Mouse (Mus musculus) layer of hippocampus, adult 2 months (tissue): ENCODE results near the gene Tgfbr3l. TPM values are rescaled to one million over a fixed set of nuclear protein-coding genes. Genes with fewer than 3 reads are reported as not detected.

Source experiments
- DNase-seq, 2 experiments: peaks; one replicate each; pipeline ENCODE4 v3.0.0; 2022; ENCODE audit warnings: low spot score in 2 of 2
- H3K27ac ChIP-seq: fragments of 200-600 bp; 2 replicates; pipeline ENCODE4 v1.8.1; 2022
- H3K4me3 ChIP-seq: fragments of 200-600 bp; 2 replicates; pipeline ENCODE4 v1.8.1; 2022; ENCODE audit warnings: mild to moderate bottlenecking
- CTCF ChIP-seq: fragments of 200-600 bp; conservative IDR thresholded peaks from 2 replicates; pipeline ENCODE4 v1.8.1; 2022; ENCODE audit warnings: antibody characterized with exemption, mild to moderate bottlenecking, moderate library complexity
- total RNA-seq, 2 experiments: library from RNA; stranded (reverse); gene quantifications; 2 replicates each; pipeline ENCODE4 v1.2.3; 2021

Tgfbr3l gene
- total RNA-seq, 2 experiments from 2014 or later, result 18.0 to 20.3 TPM

- peak within 1 kb of the TSS; percentile 97 for H3K27ac ChIP-seq
- peak within 1 kb of the TSS; percentile 84 for H3K4me3 ChIP-seq
- TF ChIP-seq CTCF, result no peak
- peak; percentile 94 to 96 for DNase-seq
Observed at GRCm38 (mm10) chr8:4259125-4259804, 11.3 kb downstream of the Tgfbr3l start, which contains the start of gene Ctxn1. Ctxn1 (minus strand) TSS chr8:4259274.

- H3K27ac ChIP-seq, result peak overlapping the region; percentile 97
- H3K4me3 ChIP-seq, result no peak overlapping the region
- TF ChIP-seq CTCF, result no peak
- DNase-seq, result no peak
Observed at GRCm38 (mm10) chr8:4259805-4260170, 11.8 kb downstream of the Tgfbr3l start.

- no peak for DNase-seq
- Histone ChIP-seq H3K4me3 (no peak overlapping the region), H3K27ac (peak overlapping the region; percentile 39; the same call in 1 of the 2 replicates)
- no peak for TF ChIP-seq CTCF
Observed at GRCm38 (mm10) chr8:4263105-4263791, 15.2 kb downstream of the Tgfbr3l start.

DNA sequence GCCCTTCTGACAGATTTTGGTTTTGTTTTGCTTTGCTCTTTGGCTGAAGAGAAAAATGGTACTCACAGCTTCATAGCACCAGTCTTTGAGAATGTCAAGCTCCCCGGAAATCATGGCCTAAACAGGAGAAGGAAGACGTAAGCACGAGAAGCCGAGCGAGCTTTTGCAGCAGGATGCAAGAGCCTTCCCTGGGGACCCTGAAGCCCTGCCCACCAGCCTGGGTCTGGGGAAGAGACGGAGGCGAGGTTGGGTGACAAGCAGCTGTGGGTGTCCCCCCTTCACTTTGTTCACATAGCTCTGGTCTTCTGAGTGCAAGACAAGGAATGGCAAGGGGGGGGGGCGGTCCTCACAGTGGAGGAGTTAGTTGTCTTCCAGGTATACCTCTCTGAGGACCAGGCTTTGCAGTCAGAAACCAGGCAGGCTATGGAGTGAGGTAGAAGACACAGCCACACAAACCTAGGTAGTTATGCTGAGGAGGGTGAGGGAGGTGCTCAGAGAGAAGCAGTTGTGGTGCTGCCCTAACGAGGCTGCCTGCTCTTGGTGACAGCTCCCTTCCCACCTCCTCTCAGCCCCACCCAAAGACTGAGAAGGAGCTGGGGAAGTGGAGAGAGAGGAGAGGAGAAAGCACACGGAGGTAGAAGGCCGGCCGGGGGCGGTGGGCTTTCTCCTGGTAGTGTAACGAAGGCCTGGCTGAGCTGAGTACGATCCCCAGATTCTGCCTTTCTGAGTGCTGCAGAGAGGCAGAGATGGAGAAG is 17.3 kb downstream of the Tgfbr3l start:
- no peak for TF ChIP-seq CTCF
- Histone ChIP-seq H3K4me3 (no peak overlapping the region), H3K27ac (no peak overlapping the region)
- no peak for DNase-seq

DNA sequence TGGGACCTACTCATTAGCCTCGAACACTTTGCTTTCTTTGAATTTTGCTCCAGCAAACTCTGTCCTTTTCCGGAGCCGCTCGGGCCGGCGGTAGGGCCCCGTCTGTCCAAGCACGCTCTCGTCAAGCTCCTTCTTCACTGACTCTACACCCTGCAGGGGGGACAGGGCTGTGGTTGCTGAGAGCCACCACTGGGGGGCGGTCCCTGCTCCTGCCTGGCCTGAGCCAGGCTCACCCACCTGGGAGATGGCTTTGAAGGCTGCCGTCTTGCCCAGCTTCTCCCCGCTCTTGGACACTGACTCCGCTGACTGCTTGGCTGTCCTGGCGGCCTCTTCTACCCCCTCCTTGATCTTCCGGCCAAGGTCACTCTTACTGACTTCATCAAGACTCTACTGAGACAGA is 19.6 kb downstream of the Tgfbr3l start:
- DNase-seq, result no peak
- peak; percentile 75 for TF ChIP-seq CTCF
- Histone ChIP-seq H3K4me3 (no peak overlapping the region), H3K27ac (no peak overlapping the region)

- Histone ChIP-seq H3K27ac (no peak overlapping the region), H3K4me3 (no peak overlapping the region)
- no peak for DNase-seq
- TF ChIP-seq CTCF, result no peak
Observed at GRCm38 (mm10) chr8:4269609-4270008, 21.6 kb downstream of the Tgfbr3l start.

GRCm38 (mm10) chr8:4275275-4276110 is 27.5 kb downstream of the Tgfbr3l start, which contains the start of gene Timm44:
Timm44 (minus strand) TSS chr8:4275913.
- DNase-seq, result peak; percentile 97
- Histone ChIP-seq H3K4me3 (peak within 1 kb of the TSS; percentile 96), H3K27ac (peak within 1 kb of the TSS; percentile 93)
- TF ChIP-seq CTCF, result no peak

- Histone ChIP-seq H3K27ac (peak overlapping the region; percentile 93), H3K4me3 (peak overlapping the region; percentile 96)
- no peak for DNase-seq
- no peak for TF ChIP-seq CTCF
Observed at GRCm38 (mm10) chr8:4276111-4276465, 28.1 kb downstream of the Tgfbr3l start.

- peak; percentile 74 for TF ChIP-seq CTCF
- no peak for DNase-seq
Observed at GRCm38 (mm10) chr8:4292738-4293137, 44.7 kb downstream of the Tgfbr3l start.

DNA sequence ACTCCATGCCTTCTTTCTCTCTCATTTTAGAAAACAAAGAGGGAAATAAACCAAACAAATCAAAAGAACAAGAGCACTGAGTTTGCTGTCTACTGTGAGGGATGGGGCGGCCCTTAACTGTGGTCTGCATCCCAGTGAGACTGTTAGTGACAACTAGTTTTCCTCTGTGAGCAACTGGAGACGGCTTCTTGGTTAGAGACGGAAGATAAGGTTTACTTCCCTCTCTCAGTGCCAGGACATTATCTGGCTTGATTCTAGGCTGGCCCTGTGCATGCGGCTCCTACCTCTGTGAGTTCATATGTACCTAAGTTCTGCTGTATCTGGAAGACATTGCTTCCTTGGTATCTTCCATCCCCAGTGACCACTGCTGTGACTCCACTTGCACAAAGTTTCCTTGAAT is 49.8 kb downstream of the Tgfbr3l start:
- no peak for DNase-seq
- Histone ChIP-seq H3K27ac (no peak overlapping the region), H3K4me3 (no peak overlapping the region)
- no peak for TF ChIP-seq CTCF

More at GRCm38 (mm10) chr8:4292738-4293137, 44.7 kb downstream of the Tgfbr3l start:
- H3K4me3 ChIP-seq, result no peak overlapping the region
- H3K27ac ChIP-seq, result peak overlapping the region; percentile 43; the same call in 1 of the 2 replicates

Other genes with a start within 250 kb of the Tgfbr3l start
- under 1 TPM in 1 of 2 experiments, not detected in 1; 0.69 TPM for gene Cd209f, start 142.4 kb upstream of the Tgfbr3l start, total RNA-seq
- not detected for gene Cd209g, start 114.1 kb upstream of the Tgfbr3l start, total RNA-seq
- 100 to 1,000 TPM; 100 to 107 TPM for gene Evi5l, start 81.6 kb upstream of the Tgfbr3l start, total RNA-seq
- gene Prr36, start 30.8 kb upstream of the Tgfbr3l start, total RNA-seq, result 10 to 100 TPM; 46.0 to 47.4 TPM
- not detected for gene Lrrc8e, start 21.4 kb upstream of the Tgfbr3l start, total RNA-seq
- 100 to 1,000 TPM in 1 of 2 experiments, 10 to 100 TPM in 1; 98.4 to 106 TPM for gene Map2k7, start 9.5 kb upstream of the Tgfbr3l start, total RNA-seq
- gene Gm49320, start 9.3 kb upstream of the Tgfbr3l start, total RNA-seq, result 1 to 10 TPM; 1.1 to 2.4 TPM
- gene Snapc2, start 4.9 kb downstream of the Tgfbr3l start, total RNA-seq, result 10 to 100 TPM; 27.7 to 27.8 TPM
- 100 to 1,000 TPM; 515 to 555 TPM for gene Ctxn1, start 11.1 kb downstream of the Tgfbr3l start, total RNA-seq
- 10 to 100 TPM; 73.9 to 78.8 TPM for gene Timm44, start 27.7 kb downstream of the Tgfbr3l start, total RNA-seq
- gene Ccl25, start 77.0 kb downstream of the Tgfbr3l start, total RNA-seq, result 10 to 100 TPM; 24.6 to 27.5 TPM
- gene Elavl1, start 77.2 kb downstream of the Tgfbr3l start, total RNA-seq, result 10 to 100 TPM; 78.6 to 81.1 TPM
- gene Cers4, start 244.8 kb downstream of the Tgfbr3l start, total RNA-seq, result 10 to 100 TPM; 50.6 to 51.3 TPM